Mouse (Mus musculus): ENCODE measurements around the gene Hps6. TPM values are rescaled to one million over a fixed set of nuclear protein-coding genes. Genes with fewer than 3 reads are reported as not detected.

The Hps6 gene
- total RNA-seq, 2 experiments from 2014 or later = 5.9 to 7.1 TPM

GRCm38 (mm10) chr19:46042476-46043011, 39.2 kb downstream of the Hps6 start:
- peak in 1 of 2 experiments; percentile 62 for DNase-seq (ENCODE audit: low spot score in 2 of 2)
- intact Hi-C loops (cut with DNase I) = loop anchor here (5.0 kb wide), 1 partner anchor 45 kb away; the partner anchor contains the start of gene Armh3

- intact Hi-C loops (cut with DNase I) = loop anchor here (5.0 kb wide), 1 partner anchor 46 kb away; the partner anchor contains the start of gene Armh3
- no peak for DNase-seq (ENCODE audit: low spot score in 2 of 2)
Observed at GRCm38 (mm10) chr19:46043380-46043779, 40.1 kb downstream of the Hps6 start.

- intact Hi-C loops (cut with DNase I) = loop anchor here (5.0 kb wide), 1 partner anchor 47 kb away; the partner anchor contains the start of gene Armh3
- DNase-seq (ENCODE audit: low spot score in 2 of 2) = no peak
Observed at GRCm38 (mm10) chr19:46044271-46044992, 41.1 kb downstream of the Hps6 start, which contains the start of gene Pprc1. TSS of gene Pprc1 (plus strand) at chr19:46044886.

GRCm38 (mm10) chr19:46044993-46045695, 41.8 kb downstream of the Hps6 start, which contains the start of gene Ldb1:
TSS of gene Ldb1 (minus strand) at chr19:46045214.
- intact Hi-C loops (cut with DNase I) = loop anchor here (5.0 kb wide), 1 partner anchor 48 kb away; the partner anchor contains the start of gene Armh3

GRCm38 (mm10) chr19:46045696-46046311, 42.5 kb downstream of the Hps6 start:
- intact Hi-C loops (cut with DNase I) = no loop called here
- peak; percentile 59 to 64 for DNase-seq (ENCODE audit: low spot score in 2 of 2)

More at GRCm38 (mm10) chr19:46044993-46045695, 41.8 kb downstream of the Hps6 start, which contains the start of gene Ldb1:
- DNase-seq (ENCODE audit: low spot score in 2 of 2) = peak; percentile 87 to 91

- intact Hi-C loops (cut with DNase I) = no loop called here
- DNase-seq (ENCODE audit: low spot score in 2 of 2) = no peak
Observed at GRCm38 (mm10) chr19:46046621-46047025, 43.3 kb downstream of the Hps6 start.

- intact Hi-C loops (cut with DNase I) = no loop called here
- no peak for DNase-seq (ENCODE audit: low spot score in 2 of 2)
Observed at GRCm38 (mm10) chr19:46047426-46047825, 44.1 kb downstream of the Hps6 start.

- intact Hi-C loops (cut with DNase I) = no loop called here
- no peak for DNase-seq (ENCODE audit: low spot score in 2 of 2)
Observed at GRCm38 (mm10) chr19:46049129-46049528, 45.8 kb downstream of the Hps6 start.

- DNase-seq (ENCODE audit: low spot score in 2 of 2) = no peak
- intact Hi-C loops (cut with DNase I) = no loop called here
Observed at GRCm38 (mm10) chr19:46050462-46050861, 47.2 kb downstream of the Hps6 start.

Other genes starting within 250 kb of the Hps6 start
- 100 to 1,000 TPM; 143 to 168 TPM for gene Mgea5, start 219.7 kb upstream of the Hps6 start, total RNA-seq (2021)
- 100 to 1,000 TPM; 134 to 147 TPM for gene Kcnip2, start 187.4 kb upstream of the Hps6 start, total RNA-seq (2021)
- gene Armh3, start 5.0 kb upstream of the Hps6 start, total RNA-seq (2021) = 10 to 100 TPM; 20.1 to 20.2 TPM
- 10 to 100 TPM; 20.5 to 25.5 TPM for gene Pprc1, start 41.4 kb downstream of the Hps6 start, total RNA-seq (2021)
- gene Ldb1, start 41.7 kb downstream of the Hps6 start, total RNA-seq (2021) = 100 to 1,000 TPM; 108 to 118 TPM
- 10 to 100 TPM; 42.5 to 44.1 TPM for gene Nolc1, start 72.4 kb downstream of the Hps6 start, total RNA-seq (2021)
- not detected for gene Elovl3, start 128.4 kb downstream of the Hps6 start, total RNA-seq (2021)
- not detected for gene Pitx3, start 144.8 kb downstream of the Hps6 start, total RNA-seq (2021)
- 10 to 100 TPM; 91.1 to 99.0 TPM for gene Gbf1, start 149.0 kb downstream of the Hps6 start, total RNA-seq (2021)

Data from left cerebral cortex, postnatal 36 days (tissue).